Comparison of ENCODE assay signal across 8 mouse cellular contexts in genomic region chr13:29985855-29986755, GRCm38 (mm10). TPM values are rescaled to one million over a fixed set of nuclear protein-coding genes. Genes with fewer than 3 reads are reported as not detected.
DNase-seq lines count a peak whose midpoint lies in the region; ATAC-seq and TF ChIP-seq lines count a peak whose summit lies in the region.

TSS of gene E2f3 (minus strand) at chr13:29986063.

- H3K36me3 ChIP-seq in kidney, embryonic 14.5 days (ENCODE audit: control insufficient read depth, insufficient read depth, low read length), result no peaks in the 10 kb centered on the region
- H3K36me3 ChIP-seq in limb, embryonic 15.5 days, result no peaks in the 10 kb centered on the region

- peaks cover 10% of the 10 kb centered on the region for H3K4me1 ChIP-seq in bone marrow macrophage, adult 2 months (ENCODE audit: control insufficient read depth, insufficient read depth, low read length)
- no peaks in the 10 kb centered on the region; the same call in 1 of the 2 replicates for H3K4me1 ChIP-seq in embryonic fibroblast, embryonic 13.5 days (ENCODE audit: control insufficient read depth, insufficient read depth, low read length)
- H3K4me1 ChIP-seq in kidney, embryonic 14.5 days (ENCODE audit: control insufficient read depth, insufficient read depth, low read length), result peaks cover 7% of the 10 kb centered on the region; the same call in 1 of the 2 replicates
- peaks cover 7% of the 10 kb centered on the region for H3K4me1 ChIP-seq in limb, embryonic 15.5 days

- H3K9ac ChIP-seq in kidney, embryonic 14.5 days (ENCODE audit: low read depth, low read length), result peak within 1 kb of the TSS; percentile 99
- H3K9ac ChIP-seq in limb, embryonic 15.5 days, result peak within 1 kb of the TSS; percentile 97

- ATAC-seq in kidney, embryonic 14.5 days (ENCODE audit: low FRiP score, low TSS enrichment), result peak; percentile 98
- peak; percentile 99 for ATAC-seq in limb, embryonic 15.5 days (ENCODE audit: insufficient number of reproducible peaks, low FRiP score, low TSS enrichment, low read depth)

- no peak for TF ChIP-seq POLR2A in bone marrow macrophage, adult 2 months (IDR thresholded peaks at IDR 0.05; ENCODE audit: borderline replicate concordance, low read depth, low read length)
- TF ChIP-seq POLR2A in embryonic fibroblast, embryonic 13.5 days (IDR thresholded peaks at IDR 0.05; ENCODE audit: low read depth, low read length), result peak; percentile 81

- peak within 1 kb of the TSS; percentile 95 for H3K4me3 ChIP-seq in bone marrow macrophage, adult 2 months (ENCODE audit: insufficient read depth, low read length)
- H3K4me3 ChIP-seq in embryonic fibroblast, embryonic 13.5 days (ENCODE audit: insufficient read depth, low read length), result peak within 1 kb of the TSS; percentile 83
- H3K4me3 ChIP-seq in kidney, embryonic 14.5 days (ENCODE audit: low read length), result peak within 1 kb of the TSS; percentile 98
- peak within 1 kb of the TSS; percentile 87 for H3K4me3 ChIP-seq in limb, embryonic 15.5 days

- peak within 1 kb of the TSS; percentile 89 for H3K27ac ChIP-seq in bone marrow macrophage, adult 2 months (ENCODE audit: insufficient read depth, low read depth, low read length)
- H3K27ac ChIP-seq in embryonic fibroblast, embryonic 13.5 days (ENCODE audit: insufficient read depth, low read length), result peak within 1 kb of the TSS; percentile 81
- peak within 1 kb of the TSS; percentile 94 for H3K27ac ChIP-seq in kidney, embryonic 14.5 days (ENCODE audit: low read depth, low read length)
- peak within 1 kb of the TSS; percentile 98 for H3K27ac ChIP-seq in limb, embryonic 15.5 days

- H3K27me3 ChIP-seq in kidney, embryonic 14.5 days (ENCODE audit: control insufficient read depth, insufficient read depth, low read length), result no peaks in the 10 kb centered on the region
- no peaks in the 10 kb centered on the region for H3K27me3 ChIP-seq in limb, embryonic 15.5 days

- DNase-seq in A20 (ENCODE audit: low read depth, low spot score), result peak; percentile 99
- peak; percentile 100 for DNase-seq in heart, adult 9 months (ENCODE audit: low spot score in 2 of 2)
- peak; percentile 98 to 99 for DNase-seq in monocyte, adult 2 months (ENCODE audit: low read depth in 1 of 2, low spot score in 2 of 2)
- peak; percentile 99 for DNase-seq in spleen, postnatal 36 days (ENCODE audit: low spot score in 2 of 2)

- WGBS in kidney, embryonic 14.5 days, result 0% methylated on average over 45 of the region's 45 CpGs
- under 1% methylated on average over 45 of the region's 45 CpGs for WGBS in limb, embryonic 15.5 days

- H3K9me3 ChIP-seq in kidney, embryonic 14.5 days (ENCODE audit: control insufficient read depth, low read length), result no peaks in the 10 kb centered on the region
- H3K9me3 ChIP-seq in limb, embryonic 15.5 days, result no peaks in the 10 kb centered on the region

- TF ChIP-seq CTCF in bone marrow macrophage, adult 2 months (IDR thresholded peaks at IDR 0.05; ENCODE audit: low read depth, low read length), result no peak
- no peak for TF ChIP-seq CTCF in embryonic fibroblast, embryonic 13.5 days (IDR thresholded peaks at IDR 0.05; ENCODE audit: borderline replicate concordance, insufficient read depth, low read length)

- peak within 1 kb of the TSS; percentile 70 for H3K4me2 ChIP-seq in kidney, embryonic 14.5 days (replicated peaks; ENCODE audit: low read depth, low read length)
- H3K4me2 ChIP-seq in limb, embryonic 15.5 days, result peak within 1 kb of the TSS; percentile 96

RNA-seq across cellular contexts. Expression of gene E2f3, which starts in this region (rescaled TPM):
- polyA plus RNA-seq in bone marrow macrophage, adult 2 months (2012; ENCODE audit: insufficient read depth, insufficient read length, missing spikeins), result 7.9 and 8.9 TPM in 2 replicates
- polyA plus RNA-seq in embryonic fibroblast, embryonic 13.5 days (2011; ENCODE audit: insufficient read length, low read depth, missing spikeins), result 26.9 and 31.2 TPM in 2 replicates
- 11.7 and 17.7 TPM in 2 replicates for polyA plus RNA-seq in kidney, embryonic 14.5 days (2014; fragmentation: Nextera tagmentation; extraction: Ambion mirVana)
- 8.2 and 9.4 TPM in 2 replicates for polyA plus RNA-seq in limb, embryonic 15.5 days (2015; fragmentation: Nextera tagmentation; extraction: Ambion mirVana)

Comparison
In these comparisons a context has a peak if more than half of its experiments do, and no peak if none do; other contexts are left out.
1. Peak in every context shown above with its lines: DNase-seq, ATAC-seq, H3K4me3 ChIP-seq and H3K27ac ChIP-seq.